Mouse (Mus musculus) layer of hippocampus, adult 18-20 months (tissue): Measurements from ENCODE around the gene Atp11a. TPM values are rescaled to one million over a fixed set of nuclear protein-coding genes. Genes with fewer than 3 reads are reported as not detected.

ENCODE experiments used
- DNase-seq, 2 experiments: peaks; one replicate each; pipeline ENCODE4 v3.0.0; 2022; ENCODE audit warnings: low spot score in 2 of 2
- long read RNA-seq: library from polyadenylated mRNA; stranded (forward); transcript quantifications from one replicate; pipeline ENCODE4 v2.0.0, GENCODE M21; 2021
- total RNA-seq, 2 experiments: library from RNA; stranded (reverse); gene quantifications; 2 replicates each; pipeline ENCODE4 v1.2.3; 2021

The Atp11a gene
- 10 to 100 TPM; 58.9 to 59.9 TPM for total RNA-seq
- long read RNA-seq, full-length matches to known transcripts = 3 of 27 reads
- long read RNA-seq, partial matches to known transcripts = 9 of 27 reads
- long read RNA-seq, other reads (novel, unspliced or antisense) = 15 of 27 reads

DNA sequence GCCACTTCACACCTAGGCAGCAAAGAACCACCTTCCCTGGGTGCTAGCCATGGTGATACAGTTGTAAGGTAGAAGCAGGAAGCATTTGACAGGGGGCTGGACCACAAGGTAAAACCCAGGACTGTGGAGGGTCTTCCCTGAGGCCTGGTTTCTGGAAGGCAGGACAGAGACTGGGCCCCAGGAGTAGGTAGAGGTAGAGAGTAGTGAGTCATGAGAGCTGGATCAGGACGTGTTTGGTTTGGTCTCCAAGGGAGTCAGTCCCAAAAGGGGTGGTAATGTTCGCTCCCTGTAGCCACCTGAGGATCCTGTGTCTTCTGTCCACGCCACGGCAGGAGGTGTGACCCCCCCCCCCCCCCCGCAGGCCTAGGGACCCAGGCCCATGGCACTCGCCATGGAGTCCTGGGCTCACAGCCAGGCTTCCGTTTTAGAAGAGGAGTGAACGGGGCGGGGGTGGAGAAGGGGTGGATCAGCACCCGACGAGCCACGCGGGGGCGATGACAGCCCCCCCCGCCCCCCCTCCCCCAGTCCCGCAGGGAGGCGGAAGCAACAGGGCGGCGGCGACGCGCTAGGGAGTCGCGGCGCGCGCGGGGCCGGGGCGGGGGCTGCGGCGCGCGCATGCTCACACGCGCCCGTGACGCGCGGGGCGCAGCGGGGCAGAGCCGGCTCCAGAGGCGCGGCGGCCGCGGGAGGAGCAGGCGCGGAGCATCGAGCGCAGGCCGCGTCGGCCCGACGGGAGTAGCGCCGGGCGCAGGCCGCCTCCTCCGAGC is at the start of gene Atp11a:
Gene Atp11a, plus strand, starts transcription at position 624 of the 767 bp plus-strand sequence.
- DNase-seq = peak; percentile 64 to 72

GRCm38 (mm10) chr8:12711623-12712022 is 45.2 kb upstream of the Atp11a start:
- DNase-seq = no peak

DNA sequence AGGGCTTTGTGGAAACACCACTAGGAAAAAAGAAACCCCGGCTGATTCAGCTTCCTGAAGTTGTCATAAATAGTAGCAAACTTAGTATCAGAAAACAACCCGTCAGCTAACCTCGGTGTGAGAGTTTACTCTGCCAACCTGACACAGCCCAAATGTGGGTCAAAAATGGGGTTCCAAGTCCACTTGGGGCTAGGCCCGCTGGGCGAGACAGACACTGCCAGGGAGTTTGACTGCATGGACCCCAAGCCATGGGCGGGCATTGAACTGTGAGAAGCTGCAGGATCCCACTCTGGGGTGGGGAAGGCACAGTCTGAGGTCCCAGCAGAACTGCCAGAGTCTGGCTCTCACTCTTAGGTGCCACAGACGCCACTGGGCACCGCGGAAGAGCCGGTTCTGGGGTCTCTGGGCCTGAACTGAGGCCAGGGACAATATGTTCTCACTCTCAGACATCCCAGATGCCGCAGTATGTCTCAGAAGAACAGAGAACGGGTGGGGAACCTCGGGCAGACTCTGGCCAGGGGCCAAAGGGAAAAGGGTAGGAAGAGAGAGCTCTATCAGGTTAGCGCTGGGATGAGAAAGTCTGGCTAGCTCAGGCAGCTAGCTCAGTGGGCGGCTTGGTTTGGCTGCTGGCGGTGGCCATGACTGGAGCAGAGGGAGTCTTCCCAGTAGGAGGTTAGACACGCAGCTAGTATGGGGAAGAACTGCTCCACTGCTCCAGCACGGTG is 40.8 kb upstream of the Atp11a start:
- no peak for DNase-seq

GRCm38 (mm10) chr8:12719091-12719490 is 37.7 kb upstream of the Atp11a start:
- DNase-seq = no peak

- DNase-seq = no peak
Measured at GRCm38 (mm10) chr8:12728644-12729043, 28.2 kb upstream of the Atp11a start.

GRCm38 (mm10) chr8:12730780-12731179 is 26.0 kb upstream of the Atp11a start:
- no peak for DNase-seq

- no peak for DNase-seq
Measured at GRCm38 (mm10) chr8:12732431-12732830, 24.4 kb upstream of the Atp11a start.

GRCm38 (mm10) chr8:12739113-12739512 is 17.7 kb upstream of the Atp11a start:
- no peak for DNase-seq

- DNase-seq = no peak
Measured at GRCm38 (mm10) chr8:12743390-12743789, 13.4 kb upstream of the Atp11a start.

DNA sequence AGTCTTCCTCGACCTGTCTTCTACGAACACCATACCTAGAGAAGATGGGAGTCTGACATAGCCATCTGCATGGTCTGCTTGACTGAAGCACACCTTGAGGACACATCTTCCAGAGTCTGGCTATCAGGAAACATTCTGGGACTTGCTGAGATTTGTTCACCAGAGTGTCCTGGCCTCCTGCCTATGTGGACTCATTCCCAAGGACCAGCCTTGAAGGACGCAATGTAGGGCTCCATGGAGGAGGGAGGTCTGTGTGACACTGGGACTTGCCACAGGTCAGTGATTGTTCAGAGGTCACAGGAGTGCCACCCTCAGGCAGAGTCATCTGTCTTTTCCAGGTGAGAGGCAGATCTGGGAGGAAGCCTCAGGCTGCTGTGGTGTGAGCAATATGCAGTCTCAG is 8.6 kb upstream of the Atp11a start:
- no peak for DNase-seq

- DNase-seq = no peak
Measured at GRCm38 (mm10) chr8:12749116-12749515, 7.7 kb upstream of the Atp11a start.

DNA sequence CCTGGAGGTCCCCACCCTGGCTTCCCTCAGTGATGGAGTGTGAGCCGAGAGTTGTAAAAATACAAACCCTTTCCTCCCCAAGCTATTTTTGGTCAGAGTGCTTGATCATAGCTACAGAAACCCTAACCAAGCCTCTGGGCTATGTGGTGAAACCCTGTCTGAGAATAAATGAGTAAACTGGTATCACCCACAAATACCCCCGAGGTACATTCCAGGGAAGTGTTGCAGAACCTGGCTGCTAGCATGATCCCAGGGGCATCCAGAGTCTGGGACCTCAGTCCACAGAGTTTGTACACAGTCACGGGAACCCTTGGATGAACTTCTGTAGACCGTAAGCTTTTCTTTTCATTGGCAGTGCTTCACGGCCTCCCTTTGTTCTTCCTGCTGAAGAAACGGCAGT is 3.8 kb upstream of the Atp11a start:
- no peak for DNase-seq

GRCm38 (mm10) chr8:12754115-12754514 is 2.7 kb upstream of the Atp11a start:
- DNase-seq = no peak

GRCm38 (mm10) chr8:12755312-12755711 is 1.5 kb upstream of the Atp11a start:
- peak in 1 of 2 experiments; percentile 21 for DNase-seq

GRCm38 (mm10) chr8:12755826-12756225 is 988 bp upstream of the Atp11a start:
- DNase-seq = no peak

GRCm38 (mm10) chr8:12757231-12757940 is 572 bp downstream of the Atp11a start:
- DNase-seq = peak; percentile 25 to 52

GRCm38 (mm10) chr8:12759963-12760362 is 3.1 kb downstream of the Atp11a start:
- no peak for DNase-seq

GRCm38 (mm10) chr8:12761873-12762272 is 5.1 kb downstream of the Atp11a start:
- DNase-seq = no peak

DNA sequence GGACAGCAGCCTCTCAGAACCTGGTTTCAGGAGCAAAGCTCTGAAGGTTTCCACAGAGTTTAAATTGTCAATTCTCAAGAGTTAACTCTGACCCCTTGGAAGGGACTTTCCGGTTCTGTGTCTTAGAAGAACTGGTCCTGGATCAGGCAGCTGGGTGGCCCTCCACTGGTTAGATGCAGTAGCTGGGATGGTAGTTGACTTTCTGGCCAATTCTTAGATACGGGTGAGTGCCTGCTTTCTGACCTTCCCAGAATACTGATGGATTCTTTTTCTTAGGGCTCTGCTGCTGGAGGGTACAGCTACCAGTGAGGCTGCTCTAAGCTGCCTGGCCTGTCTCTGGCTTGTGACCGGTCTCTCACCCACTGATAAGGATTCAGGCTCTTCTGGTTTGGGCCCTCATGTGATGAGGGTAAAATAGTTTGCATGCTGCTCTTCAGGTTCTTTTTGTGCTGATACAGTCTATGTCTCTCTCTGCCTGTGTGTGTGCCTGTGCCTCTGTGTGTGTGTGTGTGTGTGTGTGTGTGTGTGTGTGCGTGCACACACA is 6.8 kb downstream of the Atp11a start:
- DNase-seq = no peak

DNA sequence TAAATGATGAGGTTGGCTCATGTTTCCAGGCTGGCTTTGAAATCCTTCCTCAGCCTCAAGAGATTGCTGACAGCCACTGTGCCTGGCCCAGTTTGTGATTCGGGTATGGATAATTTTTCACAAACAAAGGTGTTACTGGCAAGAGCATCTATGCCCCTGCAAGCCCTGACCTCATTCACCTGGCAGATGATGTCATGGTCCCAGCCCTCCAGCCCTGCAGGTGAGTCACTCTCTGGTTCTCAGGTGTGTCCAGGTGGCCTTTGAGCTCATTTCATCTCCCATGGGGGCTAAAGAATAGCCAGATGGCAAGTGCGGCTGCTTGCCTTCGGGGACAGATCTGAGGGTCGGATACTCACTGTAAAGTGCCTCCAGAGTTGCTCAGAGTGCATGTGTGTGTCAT is 8.2 kb downstream of the Atp11a start:
- no peak for DNase-seq

- no peak for DNase-seq
Measured at GRCm38 (mm10) chr8:12767176-12767575, 10.4 kb downstream of the Atp11a start.
